Mouse (Mus musculus): ENCODE results near the gene Olfr548-ps1. TPM values are rescaled to one million over a fixed set of nuclear protein-coding genes. Genes with fewer than 3 reads are reported as not detected.

Olfr548-ps1 gene
- polyA plus RNA-seq, 1 experiment from 2014 or later, result not detected

- Histone ChIP-seq H3K36me3 (no peaks in the 10 kb centered on the region), H3K4me3 (replicated peaks) (no peak overlapping the region), H3K9ac (replicated peaks) (no peak overlapping the region), H3K4me1 (replicated peaks) (peaks cover 9% of the 10 kb centered on the region; the same call in 1 of the 2 replicates), H3K4me2 (no peak overlapping the region), H3K27me3 (peaks cover 40% of the 10 kb centered on the region), H3K27ac (no peak overlapping the region), H3K9me3 (no peaks in the 10 kb centered on the region)
- WGBS, result 72% methylated on average over 10 of the region's 10 CpGs
- ATAC-seq (ENCODE audit: insufficient number of reproducible peaks, insufficient read depth, low FRiP score, low TSS enrichment, low read depth), result no peak
These were observed 24.2 kb upstream of the Olfr548-ps1 start for GRCm38 (mm10) chr7:102516261-102517050.

GRCm38 (mm10) chr7:102517051-102517335, 23.7 kb upstream of the Olfr548-ps1 start:
- no peak overlapping the region for H3K27ac ChIP-seq
- no peak for ATAC-seq (ENCODE audit: insufficient number of reproducible peaks, insufficient read depth, low FRiP score, low TSS enrichment, low read depth)
- WGBS, result 79% methylated on average over 2 of the region's 2 CpGs

GRCm38 (mm10) chr7:102529052-102529451, 11.6 kb upstream of the Olfr548-ps1 start:
- Histone ChIP-seq H3K4me3 (replicated peaks) (no peak overlapping the region), H3K4me1 (replicated peaks) (no peaks in the 10 kb centered on the region), H3K36me3 (no peaks in the 10 kb centered on the region), H3K4me2 (no peak overlapping the region), H3K9me3 (no peaks in the 10 kb centered on the region), H3K9ac (replicated peaks) (no peak overlapping the region), H3K27ac (no peak overlapping the region), H3K27me3 (no peaks in the 10 kb centered on the region)
- 79% methylated on average over 1 of the region's 1 CpGs for WGBS
- ATAC-seq (ENCODE audit: insufficient number of reproducible peaks, insufficient read depth, low FRiP score, low TSS enrichment, low read depth), result no peak

More at GRCm38 (mm10) chr7:102517051-102517335, 23.7 kb upstream of the Olfr548-ps1 start:
- Histone ChIP-seq H3K27me3 (peaks cover 34% of the 10 kb centered on the region), H3K4me2 (no peak overlapping the region), H3K9ac (replicated peaks) (no peak overlapping the region), H3K4me3 (replicated peaks) (no peak overlapping the region), H3K9me3 (no peaks in the 10 kb centered on the region), H3K4me1 (replicated peaks) (peaks cover 9% of the 10 kb centered on the region; the same call in 1 of the 2 replicates), H3K36me3 (no peaks in the 10 kb centered on the region)

- no peak within 1 kb of the TSS for H3K4me2 ChIP-seq
- 92% methylated on average over 1 of the region's 1 CpGs for WGBS
- no peaks in the 10 kb centered on the region for H3K4me1 ChIP-seq (replicated peaks)
- no peaks in the 10 kb centered on the region for H3K9me3 ChIP-seq
- no peak within 1 kb of the TSS for H3K27ac ChIP-seq
- H3K9ac ChIP-seq (replicated peaks), result no peak within 1 kb of the TSS
- no peaks in the 10 kb centered on the region for H3K27me3 ChIP-seq
- H3K4me3 ChIP-seq (replicated peaks), result no peak within 1 kb of the TSS
- no peaks in the 10 kb centered on the region for H3K36me3 ChIP-seq
- ATAC-seq (ENCODE audit: insufficient number of reproducible peaks, insufficient read depth, low FRiP score, low TSS enrichment, low read depth), result no peak
These were observed 6.2 kb upstream of the Olfr548-ps1 start, which contains the start of gene Olfr547 for GRCm38 (mm10) chr7:102534449-102534848. TSS of gene Olfr547 (plus strand) at chr7:102534749.

- no peaks in the 10 kb centered on the region for H3K27me3 ChIP-seq
- H3K4me3 ChIP-seq (replicated peaks), result no peak overlapping the region
- H3K4me1 ChIP-seq (replicated peaks), result no peaks in the 10 kb centered on the region
- no peak overlapping the region for H3K4me2 ChIP-seq
- ATAC-seq (ENCODE audit: insufficient number of reproducible peaks, insufficient read depth, low FRiP score, low TSS enrichment, low read depth), result no peak
- WGBS, result 73% methylated on average over 3 of the region's 3 CpGs
- H3K9ac ChIP-seq (replicated peaks), result no peak overlapping the region
- H3K36me3 ChIP-seq, result no peaks in the 10 kb centered on the region
- H3K27ac ChIP-seq, result no peak overlapping the region
- no peaks in the 10 kb centered on the region for H3K9me3 ChIP-seq
These were observed 555 bp downstream of the Olfr548-ps1 start for GRCm38 (mm10) chr7:102541251-102541650.

- no peak within 1 kb of the TSS for H3K4me2 ChIP-seq
- no peaks in the 10 kb centered on the region for H3K27me3 ChIP-seq
- ATAC-seq (ENCODE audit: insufficient number of reproducible peaks, insufficient read depth, low FRiP score, low TSS enrichment, low read depth), result no peak
- H3K4me3 ChIP-seq (replicated peaks), result no peak within 1 kb of the TSS
- H3K4me1 ChIP-seq (replicated peaks), result no peaks in the 10 kb centered on the region
- 85% methylated on average over 3 of the region's 3 CpGs for WGBS
- H3K9ac ChIP-seq (replicated peaks), result no peak within 1 kb of the TSS
- H3K9me3 ChIP-seq, result no peaks in the 10 kb centered on the region
- H3K36me3 ChIP-seq, result no peaks in the 10 kb centered on the region
- no peak within 1 kb of the TSS for H3K27ac ChIP-seq
These were observed 8.9 kb downstream of the Olfr548-ps1 start, which contains the start of gene Olfr549 for GRCm38 (mm10) chr7:102549570-102549969. TSS of gene Olfr549 (plus strand) at chr7:102549870.

GRCm38 (mm10) chr7:102553279-102553678, 12.6 kb downstream of the Olfr548-ps1 start:
- H3K4me2 ChIP-seq, result no peak overlapping the region
- H3K27ac ChIP-seq, result no peak overlapping the region
- ATAC-seq (ENCODE audit: insufficient number of reproducible peaks, insufficient read depth, low FRiP score, low TSS enrichment, low read depth), result no peak
- H3K4me1 ChIP-seq (replicated peaks), result no peaks in the 10 kb centered on the region
- no peak overlapping the region for H3K9ac ChIP-seq (replicated peaks)
- H3K27me3 ChIP-seq, result no peaks in the 10 kb centered on the region
- no peak overlapping the region for H3K4me3 ChIP-seq (replicated peaks)
- no peaks in the 10 kb centered on the region for H3K36me3 ChIP-seq
- 83% methylated on average over 3 of the region's 3 CpGs for WGBS
- H3K9me3 ChIP-seq, result no peaks in the 10 kb centered on the region

GRCm38 (mm10) chr7:102564999-102565997, 24.6 kb downstream of the Olfr548-ps1 start, which contains the start of gene Trim21:
TSS of gene Trim21 (minus strand) at chr7:102565486.
- ATAC-seq (ENCODE audit: insufficient number of reproducible peaks, insufficient read depth, low FRiP score, low TSS enrichment, low read depth), result peak; percentile 96
- Histone ChIP-seq H3K27ac (no peak within 1 kb of the TSS), H3K9me3 (no peaks in the 10 kb centered on the region), H3K9ac (replicated peaks) (peak within 1 kb of the TSS; percentile 56; the same call in 1 of the 2 replicates), H3K4me1 (replicated peaks) (0 out of 2 replicates have a peak, but pooled peaks cover 8% of the 10 kb centered on the region), H3K4me2 (peak within 1 kb of the TSS; percentile 63), H3K36me3 (no peaks in the 10 kb centered on the region), H3K27me3 (no peaks in the 10 kb centered on the region), H3K4me3 (replicated peaks) (peak within 1 kb of the TSS; percentile 46)
- WGBS, result 24% methylated on average over 10 of the region's 10 CpGs

GRCm38 (mm10) chr7:102566219-102566618, 25.5 kb downstream of the Olfr548-ps1 start:
- no peak for ATAC-seq (ENCODE audit: insufficient number of reproducible peaks, insufficient read depth, low FRiP score, low TSS enrichment, low read depth)
- 92% methylated on average over 4 of the region's 4 CpGs for WGBS

GRCm38 (mm10) chr7:102571142-102571541, 30.4 kb downstream of the Olfr548-ps1 start, which contains the start of gene Olfr550:
TSS of gene Olfr550 (plus strand) at chr7:102571442.
- no peaks in the 10 kb centered on the region for H3K9me3 ChIP-seq
- no peak within 1 kb of the TSS for H3K4me3 ChIP-seq (replicated peaks)
- no peak within 1 kb of the TSS for H3K4me2 ChIP-seq
- H3K27ac ChIP-seq, result no peak within 1 kb of the TSS
- H3K9ac ChIP-seq (replicated peaks), result no peak within 1 kb of the TSS
- H3K4me1 ChIP-seq (replicated peaks), result no peaks in the 10 kb centered on the region
- no peaks in the 10 kb centered on the region for H3K36me3 ChIP-seq
- ATAC-seq (ENCODE audit: insufficient number of reproducible peaks, insufficient read depth, low FRiP score, low TSS enrichment, low read depth), result no peak
- 93% methylated on average over 8 of the region's 8 CpGs for WGBS
- H3K27me3 ChIP-seq, result no peaks in the 10 kb centered on the region

More at GRCm38 (mm10) chr7:102566219-102566618, 25.5 kb downstream of the Olfr548-ps1 start:
- Histone ChIP-seq H3K36me3 (no peaks in the 10 kb centered on the region), H3K4me1 (replicated peaks) (0 out of 2 replicates have a peak, but pooled peaks cover 8% of the 10 kb centered on the region), H3K4me2 (no peak overlapping the region), H3K9me3 (no peaks in the 10 kb centered on the region), H3K27ac (no peak overlapping the region), H3K27me3 (no peaks in the 10 kb centered on the region), H3K4me3 (replicated peaks) (no peak overlapping the region), H3K9ac (replicated peaks) (no peak overlapping the region)

Measured in limb, embryonic 12.5 days (tissue).